Mouse (Mus musculus) hindbrain, embryonic 12.5 days (tissue): ENCODE measurements around the gene Wfs1. TPM values are rescaled to one million over a fixed set of nuclear protein-coding genes. Genes with fewer than 3 reads are reported as not detected.

Experiments
- ATAC-seq: fragments of 200-750 bp; cut with Nextera tagmentation; 2 replicates; pipeline ENCODE4 v1.8.0; 2017; ENCODE audit warnings: moderate TSS enrichment; ENCODE audit not compliant: low FRiP score
- H3K27ac ChIP-seq: fragments of 300-500 bp; sonication (generic); 2 replicates; pipeline ENCODE4 v1.5.1; 2016; ENCODE audit warnings: mild to moderate bottlenecking
- H3K27me3 ChIP-seq: fragments of 300-500 bp; sonication (generic); 2 replicates; pipeline ENCODE4 v1.6.1; 2016; ENCODE audit warnings: mild to moderate bottlenecking
- H3K36me3 ChIP-seq: fragments of 300-500 bp; sonication (generic); 2 replicates; pipeline ENCODE4 v1.6.1; 2016; ENCODE audit warnings: mild to moderate bottlenecking
- H3K4me1 ChIP-seq: fragments of 300-500 bp; sonication (generic); 2 replicates; pipeline ENCODE4 v1.6.1; 2016
- H3K4me2 ChIP-seq: fragments of 300-500 bp; sonication (generic); replicated peaks from 2 replicates; pipeline ENCODE4 v1.6.1; 2016; ENCODE audit warnings: mild to moderate bottlenecking
- H3K4me3 ChIP-seq: fragments of 300-500 bp; sonication (generic); 2 replicates; pipeline ENCODE4 v1.5.1; 2016; ENCODE audit warnings: mild to moderate bottlenecking
- H3K9ac ChIP-seq: fragments of 300-500 bp; sonication (generic); 2 replicates; pipeline ENCODE4 v1.6.1; 2016; ENCODE audit warnings: mild to moderate bottlenecking, moderate library complexity
- H3K9me3 ChIP-seq: fragments of 300-500 bp; sonication (generic); replicated peaks from 2 replicates; pipeline ENCODE4 v1.6.1; 2016; ENCODE audit warnings: mild to moderate bottlenecking
- WGBS: fragments of 180-500 bp; shearing (Covaris S2); methylation state at CpG from one replicate; pipeline ENCODE4 v1.1.7; 2016; 5-methylcytosine and 5-hydroxymethylcytosine counted together
- polyA plus RNA-seq: library from polyadenylated mRNA; unstranded; fragments of >200 nt; fragmentation: Nextera tagmentation; extraction: Ambion mirVana; gene quantifications from 2 replicates; pipeline ENCODE4 v1.2.1, GENCODE M21; 2016

The Wfs1 gene
- 8.6 and 9.6 TPM in 2 replicates for polyA plus RNA-seq

DNA sequence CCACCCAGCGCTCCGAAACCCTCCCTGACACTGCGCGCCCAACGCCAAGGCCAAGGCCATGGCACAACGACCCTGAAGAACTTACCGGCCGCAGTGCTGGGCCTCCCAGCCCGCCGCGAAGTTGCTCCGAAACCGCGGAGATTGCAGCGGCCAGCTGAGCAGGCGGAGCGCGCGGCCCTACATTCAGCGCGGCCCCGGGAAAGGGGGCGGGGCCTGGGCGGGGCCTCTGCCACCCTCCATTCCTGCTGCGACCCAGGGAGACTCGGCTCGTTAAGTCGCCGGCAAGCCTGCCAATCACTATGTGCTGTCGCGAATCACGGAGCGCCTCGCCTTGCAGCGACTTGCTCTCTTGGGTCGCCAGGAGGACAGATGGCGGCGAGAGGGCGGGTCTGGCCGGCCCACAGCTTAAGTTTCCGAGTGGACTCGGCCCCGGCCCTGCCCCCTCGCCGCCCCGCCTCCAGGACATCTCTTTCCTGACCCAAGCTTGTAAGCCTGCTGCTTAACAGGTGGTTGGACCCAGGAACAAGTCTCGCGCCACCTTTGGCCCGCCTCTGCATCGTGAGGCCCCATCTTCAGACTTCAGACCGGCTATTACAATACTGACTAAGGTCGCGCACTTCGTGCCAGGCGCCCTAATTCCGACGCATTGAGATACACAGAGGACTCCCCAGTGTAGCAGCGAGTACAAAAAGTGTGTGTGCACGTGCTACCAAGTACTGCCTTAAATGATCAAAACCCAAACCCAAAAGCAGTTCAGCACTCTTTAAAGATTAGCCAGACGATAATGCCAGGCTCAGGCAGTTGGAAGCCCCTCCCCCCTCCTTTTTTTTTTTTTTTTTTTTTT, at the start of gene Wfs1:
TSS of gene Wfs1 (minus strand) at position 425 of the 844 bp plus-strand sequence.
- ATAC-seq, result peak; percentile 98
- Histone ChIP-seq H3K9me3 (no peaks in the 10 kb centered on the region), H3K27ac (no peak within 1 kb of the TSS), H3K27me3 (peaks cover 6% of the 10 kb centered on the region; the same call in 1 of the 2 replicates), H3K36me3 (no peaks in the 10 kb centered on the region), H3K4me2 (peak within 1 kb of the TSS; percentile 95), H3K4me1 (peaks cover 13% of the 10 kb centered on the region), H3K9ac (peak within 1 kb of the TSS; percentile 70), H3K4me3 (peak within 1 kb of the TSS; percentile 59)
- under 1% methylated on average over 59 of the region's 60 CpGs for WGBS

DNA sequence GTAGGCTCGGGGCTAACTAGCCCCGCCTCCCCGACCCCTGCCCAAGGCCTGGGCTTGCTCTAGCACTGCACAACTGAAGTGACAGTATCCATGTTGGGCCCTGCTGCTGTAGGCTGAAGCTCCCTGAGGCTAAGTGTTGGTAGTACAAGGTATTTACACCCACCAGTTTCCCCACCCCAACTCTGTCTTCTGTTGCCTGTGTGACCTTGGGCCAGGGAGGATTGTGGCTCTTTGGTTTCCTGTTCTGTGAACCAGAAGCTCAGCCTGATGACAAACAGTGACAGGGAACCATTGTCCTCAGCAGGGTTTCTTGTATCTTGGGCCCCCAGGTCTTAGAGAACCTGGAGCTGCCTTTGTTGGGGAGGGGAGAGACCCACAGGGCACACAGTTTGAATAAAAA, 47.9 kb upstream of the Wfs1 start:
- no peak for ATAC-seq
- 0 out of 2 replicates have a peak, but pooled peaks cover 4% of the 10 kb centered on the region for H3K4me1 ChIP-seq
- H3K9me3 ChIP-seq, result no peaks in the 10 kb centered on the region
- no peak overlapping the region for H3K4me3 ChIP-seq
- WGBS, result 66% methylated on average over 3 of the region's 3 CpGs
- no peak overlapping the region for H3K9ac ChIP-seq
- peaks cover 16% of the 10 kb centered on the region for H3K27me3 ChIP-seq
- H3K27ac ChIP-seq, result no peak overlapping the region
- H3K4me2 ChIP-seq, result no peak overlapping the region
- H3K36me3 ChIP-seq, result no peaks in the 10 kb centered on the region

DNA sequence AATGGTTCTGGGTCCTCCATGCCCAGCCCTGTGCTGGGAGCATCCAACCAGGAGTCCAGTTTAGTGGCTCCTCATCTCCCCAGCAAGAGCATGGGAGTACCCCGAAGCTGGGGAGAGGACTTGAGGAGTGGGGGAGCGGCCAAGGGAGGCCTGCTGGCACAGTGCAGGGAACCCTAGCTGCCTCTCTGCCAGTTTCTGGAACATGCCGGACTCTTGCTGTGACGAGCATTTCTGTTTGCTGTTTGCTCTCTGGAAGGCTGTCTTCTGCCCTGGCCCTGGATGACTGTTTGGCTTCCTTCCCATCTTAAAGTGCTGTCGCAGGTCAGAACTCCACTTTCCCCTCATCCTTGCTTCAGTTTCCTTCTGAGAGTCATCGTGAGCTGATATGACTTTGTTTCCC, 46.9 kb upstream of the Wfs1 start:
- Histone ChIP-seq H3K9me3 (no peaks in the 10 kb centered on the region), H3K27ac (no peak overlapping the region), H3K36me3 (no peaks in the 10 kb centered on the region), H3K27me3 (peaks cover 20% of the 10 kb centered on the region), H3K4me2 (no peak overlapping the region), H3K9ac (no peak overlapping the region), H3K4me3 (no peak overlapping the region), H3K4me1 (no peaks in the 10 kb centered on the region)
- ATAC-seq, result no peak
- WGBS, result 89% methylated on average over 6 of the region's 6 CpGs

DNA sequence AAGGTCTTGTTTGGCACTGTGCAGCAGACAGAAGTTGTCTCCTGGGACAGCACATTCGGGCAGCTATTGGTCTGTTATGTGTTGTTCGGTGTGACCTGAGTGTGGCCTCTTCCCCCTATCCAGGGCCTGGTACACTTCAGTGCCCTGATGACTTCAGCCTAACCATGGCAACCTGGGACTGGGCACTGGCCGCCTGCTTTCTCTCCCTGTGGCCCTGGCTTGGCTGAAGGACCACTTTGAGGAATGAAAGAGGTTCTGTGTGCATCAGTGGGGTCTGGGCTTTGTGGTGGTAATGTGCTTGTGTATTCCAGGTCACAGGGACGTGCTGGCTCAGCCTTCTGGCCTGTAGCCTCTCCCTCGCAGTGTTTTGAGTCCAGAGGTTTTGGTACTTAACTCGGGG, 46.2 kb upstream of the Wfs1 start:
- Histone ChIP-seq H3K4me2 (no peak overlapping the region), H3K4me1 (no peaks in the 10 kb centered on the region), H3K36me3 (no peaks in the 10 kb centered on the region), H3K27me3 (peaks cover 27% of the 10 kb centered on the region), H3K9me3 (no peaks in the 10 kb centered on the region), H3K4me3 (no peak overlapping the region), H3K9ac (no peak overlapping the region), H3K27ac (no peak overlapping the region)
- ATAC-seq, result no peak
- WGBS, result 69% methylated on average over 6 of the region's 6 CpGs

DNA sequence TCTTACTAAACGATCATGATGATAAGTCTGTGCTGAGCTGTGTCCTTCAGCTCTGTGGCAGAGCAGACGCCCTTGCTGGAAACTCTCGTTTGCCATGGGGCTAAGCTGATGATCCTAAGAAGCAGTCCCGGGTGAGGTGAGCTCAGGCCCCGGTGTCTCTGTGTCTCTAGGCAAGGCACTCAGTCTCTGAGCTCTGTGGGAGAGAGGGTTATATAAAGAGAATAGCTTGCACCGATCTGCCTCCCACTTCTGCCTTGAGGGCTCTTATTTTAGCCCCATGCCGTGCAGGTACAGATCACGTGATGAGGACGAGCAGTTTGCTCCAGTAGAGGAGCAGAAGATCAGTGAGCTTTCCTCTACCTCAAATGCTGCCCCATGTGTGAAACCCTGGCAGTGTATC, 41.7 kb upstream of the Wfs1 start:
- Histone ChIP-seq H3K27ac (no peak overlapping the region), H3K4me3 (no peak overlapping the region), H3K4me2 (no peak overlapping the region), H3K9me3 (no peaks in the 10 kb centered on the region), H3K4me1 (peaks cover 17% of the 10 kb centered on the region), H3K27me3 (peaks cover 66% of the 10 kb centered on the region), H3K9ac (no peak overlapping the region), H3K36me3 (no peaks in the 10 kb centered on the region)
- ATAC-seq, result no peak
- 59% methylated on average over 9 of the region's 9 CpGs for WGBS

DNA sequence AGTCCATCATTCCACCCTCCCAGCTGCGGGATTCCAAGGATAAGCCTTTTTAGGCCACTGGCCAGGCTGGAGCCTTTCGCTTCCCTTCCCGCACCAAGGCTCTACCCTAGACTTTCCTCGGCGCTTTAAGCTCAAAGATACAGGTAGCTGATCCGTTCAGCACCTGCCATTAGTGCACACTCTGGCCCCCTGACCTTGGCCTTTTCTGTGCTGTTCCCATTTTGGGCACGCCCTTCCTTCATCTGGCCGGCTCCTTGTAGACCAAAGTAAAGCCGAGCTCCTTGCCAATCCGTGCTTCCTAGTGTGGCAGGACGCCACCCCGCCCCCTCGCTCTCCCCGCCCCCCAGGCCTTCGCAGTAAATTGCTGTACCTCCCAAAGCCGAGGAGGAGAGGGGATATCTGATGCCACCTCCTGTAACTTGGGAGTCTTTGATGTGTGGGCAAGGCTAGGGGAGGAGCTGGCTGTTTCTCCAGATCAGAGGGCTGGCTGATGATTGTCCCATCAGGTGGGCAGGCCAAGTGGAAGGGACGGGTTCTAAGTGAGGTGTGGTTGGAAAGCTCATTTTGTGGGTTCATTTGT, 40.4 kb upstream of the Wfs1 start:
- WGBS, result 1% methylated on average over 17 of the region's 17 CpGs
- H3K9me3 ChIP-seq, result no peaks in the 10 kb centered on the region
- H3K36me3 ChIP-seq, result no peaks in the 10 kb centered on the region
- H3K4me2 ChIP-seq, result peak overlapping the region; percentile 98
- peak; percentile 8 for ATAC-seq
- H3K4me1 ChIP-seq, result peaks cover 17% of the 10 kb centered on the region
- no peak overlapping the region for H3K27ac ChIP-seq
- peak overlapping the region; percentile 65 for H3K9ac ChIP-seq
- peak overlapping the region; percentile 66 for H3K4me3 ChIP-seq
- peaks cover 73% of the 10 kb centered on the region for H3K27me3 ChIP-seq

DNA sequence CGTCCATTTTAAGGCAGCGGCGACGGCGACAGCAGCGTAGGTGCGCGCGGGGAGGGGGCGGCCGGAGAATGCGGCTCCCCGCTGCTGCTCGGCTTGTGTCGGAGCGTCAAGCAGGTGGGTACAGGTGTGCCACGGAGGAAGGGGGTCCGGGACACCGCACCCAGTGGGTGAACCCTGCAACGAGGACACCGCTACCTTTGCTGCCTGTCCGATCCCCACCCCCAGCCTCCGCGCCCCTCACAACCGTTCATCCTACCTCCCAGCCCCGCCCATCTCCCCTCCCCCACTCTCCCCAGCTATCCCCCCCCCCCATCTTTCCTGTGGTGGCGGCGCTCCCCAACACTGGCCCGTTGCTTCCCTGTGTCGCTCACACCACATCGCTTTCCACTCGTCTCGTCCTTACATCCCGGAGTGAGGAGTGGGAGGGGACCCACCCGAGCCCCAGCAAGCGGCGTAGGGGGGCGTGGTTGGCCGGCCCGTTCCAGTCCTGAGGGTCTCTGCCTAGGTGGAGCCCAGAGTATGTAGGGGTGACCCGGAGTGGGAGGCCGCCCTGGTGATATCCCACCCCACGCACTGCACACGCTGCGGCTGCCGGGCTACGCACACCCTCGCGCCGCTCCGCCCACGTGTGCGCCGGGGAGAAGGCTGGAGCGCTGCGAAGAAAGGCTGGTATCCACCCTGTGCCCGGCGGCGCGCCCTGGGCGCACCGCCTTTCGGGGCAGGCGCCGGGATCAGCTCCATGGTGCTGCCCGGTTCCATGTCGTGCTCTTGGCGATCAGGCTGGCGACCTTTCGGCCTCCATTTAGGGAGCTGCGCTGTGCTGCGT, 39.7 kb upstream of the Wfs1 start:
- Histone ChIP-seq H3K36me3 (no peaks in the 10 kb centered on the region), H3K9ac (peak overlapping the region; percentile 65), H3K4me3 (peak overlapping the region; percentile 66), H3K27me3 (peaks cover 80% of the 10 kb centered on the region), H3K27ac (no peak overlapping the region), H3K9me3 (no peaks in the 10 kb centered on the region), H3K4me1 (peaks cover 17% of the 10 kb centered on the region), H3K4me2 (peak overlapping the region; percentile 98)
- WGBS, result under 1% methylated on average over 69 of the region's 72 CpGs
- ATAC-seq, result peak; percentile 77

DNA sequence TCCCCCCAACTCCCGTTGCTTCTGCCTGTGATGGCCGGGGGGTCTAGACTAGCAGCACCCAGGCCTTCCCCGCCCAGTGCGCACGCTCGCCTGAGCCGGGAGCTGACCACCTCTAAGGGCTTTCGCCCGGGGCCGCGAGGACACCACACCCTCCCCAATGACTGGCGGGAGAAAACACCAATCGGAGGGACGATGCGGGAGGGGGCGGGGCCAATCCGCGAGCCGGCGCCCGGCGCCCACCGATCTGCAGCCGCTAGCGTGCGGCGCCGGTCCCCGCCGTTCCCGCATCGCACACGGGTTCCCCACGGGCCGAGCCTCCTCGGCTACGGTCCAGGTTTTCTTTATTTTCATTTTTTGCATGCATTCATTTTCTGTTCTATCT, 39.1 kb upstream of the Wfs1 start:
- ATAC-seq, result peak; percentile 89
- H3K4me2 ChIP-seq, result peak overlapping the region; percentile 98
- no peaks in the 10 kb centered on the region for H3K36me3 ChIP-seq
- peaks cover 17% of the 10 kb centered on the region for H3K4me1 ChIP-seq
- H3K27me3 ChIP-seq, result peaks cover 82% of the 10 kb centered on the region
- no peaks in the 10 kb centered on the region for H3K9me3 ChIP-seq
- H3K27ac ChIP-seq, result no peak overlapping the region
- peak overlapping the region; percentile 65 for H3K9ac ChIP-seq
- 0% methylated on average over 37 of the region's 37 CpGs for WGBS
- H3K4me3 ChIP-seq, result peak overlapping the region; percentile 66

DNA sequence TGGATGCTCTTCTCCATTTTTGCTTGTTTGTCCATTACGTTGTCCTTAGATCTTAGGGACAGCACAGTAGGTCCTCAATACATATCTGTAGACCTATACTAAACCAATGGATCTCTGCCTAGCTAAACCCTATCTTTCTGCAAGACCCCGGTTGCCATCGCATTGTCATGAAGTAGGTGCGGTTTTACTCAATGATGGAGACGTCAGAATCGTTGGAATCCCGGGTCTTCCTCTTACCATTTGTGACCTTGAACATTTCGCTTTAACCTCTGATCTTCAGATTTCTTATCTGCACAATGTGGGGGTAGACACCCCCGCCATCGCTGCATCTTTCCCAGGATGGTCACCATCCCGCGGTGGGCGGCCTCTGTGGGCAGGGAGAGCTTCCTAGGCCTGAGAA, 38.7 kb upstream of the Wfs1 start:
- H3K4me2 ChIP-seq, result peak overlapping the region; percentile 98
- peak overlapping the region; percentile 66 for H3K4me3 ChIP-seq
- peaks cover 80% of the 10 kb centered on the region for H3K27me3 ChIP-seq
- no peak overlapping the region for H3K27ac ChIP-seq
- no peaks in the 10 kb centered on the region for H3K36me3 ChIP-seq
- H3K9me3 ChIP-seq, result no peaks in the 10 kb centered on the region
- 15% methylated on average over 13 of the region's 13 CpGs for WGBS
- peak; percentile 20; the same call in 1 of the 2 replicates for ATAC-seq
- H3K9ac ChIP-seq, result peak overlapping the region; percentile 65
- peaks cover 17% of the 10 kb centered on the region for H3K4me1 ChIP-seq

DNA sequence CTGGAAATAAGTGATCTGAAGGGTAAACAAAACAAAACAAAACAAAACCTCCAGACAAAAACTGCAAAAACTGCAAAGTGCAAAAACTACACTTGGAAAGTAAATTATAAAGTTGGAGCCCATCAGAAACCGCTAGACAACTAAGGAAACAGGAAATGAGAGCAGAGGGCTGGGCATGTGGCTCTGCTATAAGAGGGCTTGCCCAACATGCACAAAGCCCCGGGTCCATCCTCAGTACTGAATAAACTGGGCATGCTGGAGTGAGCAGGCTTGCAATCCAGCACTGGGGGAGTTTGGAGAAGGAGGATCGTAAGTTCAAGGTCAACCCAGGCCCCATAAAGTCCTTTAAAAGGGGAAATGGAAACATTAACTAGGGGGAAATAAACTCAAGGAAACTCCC, 28.2 kb upstream of the Wfs1 start:
- Histone ChIP-seq H3K36me3 (no peaks in the 10 kb centered on the region), H3K9me3 (no peaks in the 10 kb centered on the region), H3K27ac (no peak overlapping the region), H3K4me2 (no peak overlapping the region), H3K4me1 (peaks cover 6% of the 10 kb centered on the region; the same call in 1 of the 2 replicates), H3K27me3 (peaks cover 16% of the 10 kb centered on the region), H3K4me3 (no peak overlapping the region), H3K9ac (no peak overlapping the region)
- WGBS, result 76% methylated on average over 3 of the region's 3 CpGs
- no peak for ATAC-seq

DNA sequence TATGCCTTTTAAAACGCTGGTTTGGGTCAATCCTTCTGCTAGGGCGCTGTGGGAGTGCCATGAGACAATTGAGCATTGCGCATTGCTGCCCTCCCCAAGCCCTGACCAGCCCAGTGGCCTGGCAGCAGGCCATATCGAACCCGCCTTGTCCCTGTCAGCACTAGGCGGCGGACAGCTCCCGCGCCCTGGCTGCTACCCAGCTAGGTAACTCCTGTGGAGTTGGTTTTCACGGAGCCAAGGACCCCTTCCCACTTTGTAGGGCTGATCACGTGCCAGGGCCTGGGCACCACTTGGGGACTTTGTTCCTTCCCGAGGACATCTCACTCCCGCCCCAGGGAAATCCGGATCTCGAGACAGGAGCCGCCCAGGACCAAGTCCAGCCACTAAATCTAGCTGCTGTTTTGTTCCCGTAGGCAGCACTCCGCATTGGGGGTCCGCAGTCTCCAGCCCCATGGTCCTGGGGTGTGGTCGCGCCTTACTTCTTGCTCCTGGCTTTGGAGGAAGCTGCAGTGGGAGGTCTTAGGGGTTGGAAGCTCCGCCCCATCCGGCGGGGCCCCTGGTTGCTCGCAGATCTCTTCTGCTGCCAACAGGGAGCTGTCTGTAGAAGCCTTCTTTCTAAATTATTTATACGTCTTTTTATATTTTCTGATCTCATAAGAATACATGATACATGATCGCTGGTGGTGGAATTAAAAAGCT, 26.8 kb upstream of the Wfs1 start:
- no peak for ATAC-seq
- Histone ChIP-seq H3K27me3 (peaks cover 16% of the 10 kb centered on the region), H3K9me3 (no peaks in the 10 kb centered on the region), H3K27ac (no peak overlapping the region), H3K4me1 (peaks cover 6% of the 10 kb centered on the region; the same call in 1 of the 2 replicates), H3K9ac (no peak overlapping the region; the same call in 1 of the 2 replicates), H3K4me2 (peak overlapping the region; percentile 41), H3K36me3 (no peaks in the 10 kb centered on the region), H3K4me3 (peak overlapping the region; percentile 10)
- WGBS, result 8% methylated on average over 27 of the region's 27 CpGs
